Mouse (Mus musculus) liver, adult 2 months (tissue): ENCODE data around the gene Mest.

ENCODE experiments used
- CTCF ChIP-seq: fragments of 200-500 bp; IDR thresholded peaks from 2 replicates; pipeline ENCODE4 v1.5.1; 2011; ENCODE audit warnings: low read depth, low read length, control low read depth
- POLR2A ChIP-seq: fragments of 200-500 bp; IDR thresholded peaks from 2 replicates; pipeline ENCODE4 v1.6.1; 2011; ENCODE audit warnings: low read length, control low read depth; ENCODE audit not compliant: insufficient read depth; ENCODE audit errors: extremely low read depth

DNA sequence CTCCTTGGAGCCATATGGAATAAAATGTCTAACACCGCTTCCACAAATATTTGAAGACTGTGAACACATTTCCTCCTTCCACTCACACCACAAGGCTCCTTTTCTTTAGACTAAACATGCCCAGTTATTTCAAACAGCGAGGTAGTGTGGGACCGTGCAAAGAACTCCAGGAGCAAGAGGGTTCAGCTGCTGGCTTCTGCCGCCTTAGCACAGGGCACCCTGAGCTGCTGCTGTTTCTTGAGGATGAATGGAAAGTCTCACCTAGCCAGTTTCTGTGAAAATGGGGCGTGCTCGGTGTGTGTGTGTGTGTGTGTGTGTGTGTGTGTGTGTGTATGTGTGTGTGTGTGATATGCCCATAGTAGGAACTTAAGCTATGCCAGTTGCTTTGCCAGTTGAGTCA lies 11.1 kb downstream of the Mest start:
- no peak for TF ChIP-seq CTCF
- TF ChIP-seq POLR2A: no peak
